Mouse (Mus musculus) heart, adult 18-20 months (tissue): ENCODE data around the gene Znrf1. TPM values are rescaled to one million over a fixed set of nuclear protein-coding genes. Genes with fewer than 3 reads are reported as not detected.

ENCODE experiments used
- DNase-seq, 2 experiments: peaks; one replicate each; pipeline ENCODE4 v3.0.0; 2021 to 2022; ENCODE audit warnings: mixed read lengths in 1 of 2
- total RNA-seq, 2 experiments: library from RNA; stranded (reverse); gene quantifications; 2 replicates each; pipeline ENCODE4 v1.2.3; 2021

Znrf1 gene
- total RNA-seq, 2 experiments from 2014 or later: 52.5 to 66.6 TPM

GRCm38 (mm10) chr8:111599707-111600444 lies 64.0 kb downstream of the Znrf1 start:
- DNase-seq: no peak

- no peak for DNase-seq
Observed at GRCm38 (mm10) chr8:111602050-111602449, 66.2 kb downstream of the Znrf1 start.

- no peak for DNase-seq
Observed at GRCm38 (mm10) chr8:111604986-111605385, 69.1 kb downstream of the Znrf1 start.

- no peak for DNase-seq
Observed at GRCm38 (mm10) chr8:111606961-111607360, 71.1 kb downstream of the Znrf1 start.

GRCm38 (mm10) chr8:111607414-111607813 lies 71.5 kb downstream of the Znrf1 start:
- no peak for DNase-seq

GRCm38 (mm10) chr8:111613181-111613580 lies 77.3 kb downstream of the Znrf1 start:
- no peak for DNase-seq

GRCm38 (mm10) chr8:111614786-111615701 lies 79.1 kb downstream of the Znrf1 start:
- DNase-seq: no peak

- DNase-seq: no peak
Observed at GRCm38 (mm10) chr8:111617812-111618211, 81.9 kb downstream of the Znrf1 start.

- DNase-seq: no peak
Observed at GRCm38 (mm10) chr8:111618273-111618672, 82.4 kb downstream of the Znrf1 start.

GRCm38 (mm10) chr8:111619936-111620335 lies 84.0 kb downstream of the Znrf1 start:
- DNase-seq: peak; percentile 65 to 77

- no peak for DNase-seq
Observed at GRCm38 (mm10) chr8:111622104-111622503, 86.2 kb downstream of the Znrf1 start.

- no peak for DNase-seq
Observed at GRCm38 (mm10) chr8:111622553-111622952, 86.7 kb downstream of the Znrf1 start.

- DNase-seq: peak; percentile 77 to 88
Observed at GRCm38 (mm10) chr8:111624081-111624852, 88.4 kb downstream of the Znrf1 start.

GRCm38 (mm10) chr8:111624853-111625221 lies 88.9 kb downstream of the Znrf1 start:
- DNase-seq: peak; percentile 79 to 89

GRCm38 (mm10) chr8:111625694-111626527 lies 90.0 kb downstream of the Znrf1 start:
- peak; percentile 76 to 90 for DNase-seq

- no peak for DNase-seq
Observed at GRCm38 (mm10) chr8:111626528-111626820, 90.6 kb downstream of the Znrf1 start.

- DNase-seq: no peak
Observed at GRCm38 (mm10) chr8:111626933-111627332, 91.0 kb downstream of the Znrf1 start.

GRCm38 (mm10) chr8:111627923-111628322 lies 92.0 kb downstream of the Znrf1 start:
- no peak for DNase-seq

GRCm38 (mm10) chr8:111628401-111628800 lies 92.5 kb downstream of the Znrf1 start:
- no peak for DNase-seq

GRCm38 (mm10) chr8:111628894-111629501 lies 93.1 kb downstream of the Znrf1 start:
- DNase-seq: no peak

GRCm38 (mm10) chr8:111630105-111630521 lies 94.2 kb downstream of the Znrf1 start, which contains the start of gene Ldhd:
TSS of gene Ldhd (minus strand) at chr8:111630374.
- DNase-seq: peak; percentile 72 to 74
